Mouse (Mus musculus) limb, embryonic 10.5 days (tissue): ENCODE measurements around the gene Abhd16a. TPM values are rescaled to one million over a fixed set of nuclear protein-coding genes. Genes with fewer than 3 reads are reported as not detected.

Source experiments
- DNase-seq: peaks from one replicate; pipeline ENCODE4 v3.0.0-alpha.2; 2017; ENCODE audit warnings: low spot score
- H3K27ac ChIP-seq: fragments of 300-500 bp; sonication (generic); 2 replicates; pipeline ENCODE4 v1.5.1; 2016; ENCODE audit warnings: mild to moderate bottlenecking
- H3K27me3 ChIP-seq: fragments of 300-500 bp; sonication (generic); 2 replicates; pipeline ENCODE4 v1.6.1; 2016; ENCODE audit warnings: low read depth, mild to moderate bottlenecking; ENCODE audit not compliant: poor library complexity, severe bottlenecking
- H3K36me3 ChIP-seq: fragments of 300-500 bp; sonication (generic); 2 replicates; pipeline ENCODE4 v1.6.1; 2016; ENCODE audit warnings: mild to moderate bottlenecking, moderate library complexity
- H3K4me1 ChIP-seq: fragments of 300-500 bp; sonication (generic); 2 replicates; pipeline ENCODE4 v1.6.1; 2016
- H3K4me3 ChIP-seq: fragments of 300-500 bp; sonication (generic); 2 replicates; pipeline ENCODE4 v1.5.1; 2016; ENCODE audit warnings: mild to moderate bottlenecking, moderate library complexity
- H3K9me3 ChIP-seq: fragments of 300-500 bp; sonication (generic); replicated peaks from 2 replicates; pipeline ENCODE4 v1.6.1; 2016; ENCODE audit warnings: mild to moderate bottlenecking
- whole genome bisulfite sequencing: fragments of 180-500 bp; shearing (Covaris S2); methylation state at CpG from one replicate; pipeline ENCODE4 v1.1.7; 2016; 5-methylcytosine and 5-hydroxymethylcytosine counted together
- polyA plus RNA-seq: library from polyadenylated mRNA; unstranded; fragments of >200 nt; fragmentation: Nextera tagmentation; extraction: Ambion mirVana; gene quantifications from 2 replicates; pipeline ENCODE4 v1.2.1, GENCODE M21; 2016

The Abhd16a gene
- polyA plus RNA-seq, 1 experiment from 2014 or later, result 63.6 TPM

DNA sequence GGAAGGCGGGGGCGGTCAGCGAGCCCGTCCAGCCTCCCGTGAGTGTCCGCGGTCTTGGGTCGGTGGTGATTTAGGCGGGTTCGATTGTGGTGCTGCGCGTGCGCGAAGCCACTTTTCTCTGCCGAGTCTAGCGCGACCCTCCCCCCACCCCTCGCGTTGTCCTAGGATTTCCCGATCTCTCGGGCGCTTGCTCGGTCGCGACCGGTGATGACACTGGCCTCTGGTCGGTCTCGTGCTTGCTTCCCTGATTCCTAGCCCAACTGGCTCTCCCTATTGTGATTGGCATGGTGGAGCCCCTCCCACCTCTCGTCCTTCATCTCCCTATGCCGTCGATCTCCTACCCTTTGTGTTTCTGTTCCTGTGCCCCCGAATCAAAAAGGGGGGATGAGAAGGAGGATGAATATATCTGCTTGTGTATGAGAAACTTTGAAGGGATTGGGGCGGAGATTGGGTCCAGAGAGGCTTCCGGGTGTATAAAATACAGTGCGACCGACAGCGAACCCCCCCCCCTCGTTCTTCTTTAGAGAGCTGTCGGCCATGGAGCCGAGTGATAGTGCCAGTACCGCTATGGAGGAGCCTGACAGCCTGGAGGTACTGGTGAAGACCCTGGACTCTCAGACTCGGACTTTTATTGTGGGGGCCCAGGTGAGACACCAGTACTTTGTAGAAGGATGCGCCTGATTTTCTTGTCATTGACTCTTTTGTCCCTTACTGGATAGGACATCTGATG lies 46.7 kb downstream of the Abhd16a start:
- DNase-seq, result no peak
- Histone ChIP-seq H3K4me1 (peaks cover 14% of the 10 kb centered on the region), H3K4me3 (peak overlapping the region; percentile 85), H3K36me3 (peaks cover 37% of the 10 kb centered on the region), H3K9me3 (no peaks in the 10 kb centered on the region), H3K27ac (peak overlapping the region; percentile 97), H3K27me3 (no peaks in the 10 kb centered on the region)
- WGBS, result under 1% methylated on average over 43 of the region's 43 CpGs

DNA sequence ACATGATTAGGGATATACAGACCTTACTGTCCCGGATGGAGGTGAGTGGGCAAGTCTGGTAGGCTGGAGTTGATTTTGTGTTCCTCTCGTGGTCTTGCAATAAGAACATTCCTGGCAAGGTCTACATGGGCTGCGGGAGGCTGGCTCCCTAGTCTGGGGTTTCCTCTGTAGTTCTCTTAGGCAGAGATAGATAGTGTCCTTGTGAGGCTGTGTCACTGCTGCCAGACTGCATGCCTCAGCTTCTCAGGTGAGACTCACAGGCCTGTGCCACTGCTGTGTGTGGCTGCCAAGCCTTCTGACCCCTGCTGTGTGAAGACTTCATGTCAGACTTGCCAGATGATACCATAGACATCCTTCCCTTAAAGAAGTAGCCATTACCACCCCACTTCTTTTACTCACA lies 50.2 kb downstream of the Abhd16a start:
- DNase-seq, result no peak
- H3K4me1 ChIP-seq, result peaks cover 14% of the 10 kb centered on the region
- whole genome bisulfite sequencing, result 93% methylated on average over 3 of the region's 3 CpGs
- no peak overlapping the region for H3K4me3 ChIP-seq
- peaks cover 70% of the 10 kb centered on the region for H3K36me3 ChIP-seq
- H3K9me3 ChIP-seq, result no peaks in the 10 kb centered on the region
- no peaks in the 10 kb centered on the region for H3K27me3 ChIP-seq
- no peak overlapping the region for H3K27ac ChIP-seq

DNA sequence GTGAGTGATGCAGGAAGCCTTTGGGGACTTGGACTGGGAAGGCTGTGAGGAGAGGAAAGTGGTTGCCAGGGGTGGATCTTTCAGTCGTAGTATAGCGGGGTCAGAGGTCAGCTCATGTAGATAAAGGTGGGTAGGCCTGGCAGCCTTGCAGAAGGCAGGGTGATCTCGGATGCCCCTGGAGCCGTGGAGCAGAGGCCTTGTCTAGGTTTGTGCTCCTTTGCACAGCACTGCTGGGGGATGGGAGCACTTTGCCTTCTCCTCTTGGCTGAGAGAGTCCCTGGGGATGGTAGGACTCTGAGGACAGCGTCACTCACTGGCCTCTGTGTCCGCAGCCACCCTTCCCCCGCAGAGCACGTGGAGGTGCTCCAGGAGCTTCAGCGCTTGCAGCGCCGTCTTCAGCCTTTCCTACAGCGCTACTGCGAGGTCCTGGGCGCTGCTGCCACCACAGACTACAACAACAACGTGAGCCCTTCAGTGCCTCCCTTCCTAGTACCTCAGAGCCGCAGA lies 51.5 kb downstream of the Abhd16a start:
- Histone ChIP-seq H3K9me3 (no peaks in the 10 kb centered on the region), H3K4me3 (no peak overlapping the region), H3K4me1 (peaks cover 14% of the 10 kb centered on the region), H3K36me3 (peaks cover 83% of the 10 kb centered on the region), H3K27me3 (no peaks in the 10 kb centered on the region), H3K27ac (no peak overlapping the region)
- WGBS, result 82% methylated on average over 16 of the region's 16 CpGs
- DNase-seq, result no peak

DNA sequence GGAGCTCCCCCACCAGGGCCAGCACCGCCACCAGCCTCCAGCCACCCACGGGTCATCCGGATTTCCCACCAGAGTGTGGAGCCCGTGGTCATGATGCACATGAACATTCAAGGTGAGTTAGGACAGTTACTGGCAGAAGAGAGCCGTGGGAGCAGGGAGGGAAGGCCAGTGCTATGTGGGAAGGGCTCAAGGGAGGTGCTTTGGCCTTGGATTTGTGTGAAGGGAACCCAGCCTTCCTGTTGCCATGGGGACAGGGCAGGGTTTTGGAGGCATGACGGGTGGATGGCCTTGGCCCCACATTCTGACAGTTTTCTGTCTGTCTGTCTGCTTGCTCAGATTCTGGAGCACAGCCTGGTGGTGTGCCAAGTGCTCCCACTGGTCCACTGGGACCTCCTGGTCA lies 52.9 kb downstream of the Abhd16a start:
- H3K27ac ChIP-seq, result no peak overlapping the region
- H3K27me3 ChIP-seq, result no peaks in the 10 kb centered on the region
- H3K9me3 ChIP-seq, result no peaks in the 10 kb centered on the region
- no peak for DNase-seq
- H3K4me3 ChIP-seq, result no peak overlapping the region
- peaks cover 97% of the 10 kb centered on the region for H3K36me3 ChIP-seq
- 91% methylated on average over 6 of the region's 6 CpGs for WGBS
- peaks cover 6% of the 10 kb centered on the region; the same call in 1 of the 2 replicates for H3K4me1 ChIP-seq

DNA sequence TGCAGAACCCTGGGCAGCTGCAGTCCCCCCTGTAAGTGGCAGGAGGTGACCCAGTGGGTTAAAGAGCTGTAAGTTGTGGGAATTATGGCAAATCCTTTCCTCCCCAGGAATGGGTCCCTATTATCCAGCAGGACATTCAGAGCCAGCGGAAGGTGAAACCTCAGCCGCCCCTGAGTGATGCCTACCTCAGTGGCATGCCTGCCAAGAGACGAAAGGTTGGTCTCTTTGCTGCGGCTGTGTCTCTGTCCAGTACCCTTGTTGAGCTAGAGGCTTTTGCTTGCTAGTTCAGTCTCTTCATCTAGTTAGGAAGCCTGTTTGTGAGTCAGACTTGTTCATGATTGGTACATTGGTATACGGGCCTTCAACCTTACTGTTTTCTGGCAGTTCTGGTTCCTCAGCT lies 57.1 kb downstream of the Abhd16a start:
- no peak overlapping the region for H3K27ac ChIP-seq
- H3K4me3 ChIP-seq, result no peak overlapping the region
- H3K27me3 ChIP-seq, result no peaks in the 10 kb centered on the region
- WGBS, result 91% methylated on average over 5 of the region's 5 CpGs
- no peak for DNase-seq
- H3K4me1 ChIP-seq, result no peaks in the 10 kb centered on the region
- H3K36me3 ChIP-seq, result peaks cover 97% of the 10 kb centered on the region
- H3K9me3 ChIP-seq, result no peaks in the 10 kb centered on the region

DNA sequence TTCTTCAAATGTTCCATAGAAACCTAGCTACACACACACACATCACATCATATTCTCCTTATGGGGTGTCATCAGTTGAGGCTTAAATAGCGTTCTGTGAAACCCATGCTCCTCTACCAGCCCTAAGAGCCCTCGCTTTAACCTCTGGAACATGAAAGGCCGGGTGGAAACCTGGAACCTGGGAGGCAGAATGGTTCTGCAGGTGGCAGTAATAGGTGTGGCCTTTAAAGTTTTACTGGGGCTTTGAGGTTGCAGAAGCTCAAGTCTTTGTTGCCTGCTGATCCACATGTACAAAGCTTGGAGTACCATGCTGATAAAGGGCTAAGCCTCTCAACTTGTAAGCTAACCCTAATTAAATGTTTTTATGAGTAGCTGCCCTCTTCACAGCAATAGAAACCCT lies 58.3 kb downstream of the Abhd16a start:
- WGBS, result 61% methylated on average over 3 of the region's 3 CpGs
- Histone ChIP-seq H3K4me3 (no peak overlapping the region), H3K4me1 (no peaks in the 10 kb centered on the region), H3K9me3 (no peaks in the 10 kb centered on the region), H3K27me3 (no peaks in the 10 kb centered on the region), H3K36me3 (peaks cover 97% of the 10 kb centered on the region), H3K27ac (no peak overlapping the region)
- DNase-seq, result no peak

DNA sequence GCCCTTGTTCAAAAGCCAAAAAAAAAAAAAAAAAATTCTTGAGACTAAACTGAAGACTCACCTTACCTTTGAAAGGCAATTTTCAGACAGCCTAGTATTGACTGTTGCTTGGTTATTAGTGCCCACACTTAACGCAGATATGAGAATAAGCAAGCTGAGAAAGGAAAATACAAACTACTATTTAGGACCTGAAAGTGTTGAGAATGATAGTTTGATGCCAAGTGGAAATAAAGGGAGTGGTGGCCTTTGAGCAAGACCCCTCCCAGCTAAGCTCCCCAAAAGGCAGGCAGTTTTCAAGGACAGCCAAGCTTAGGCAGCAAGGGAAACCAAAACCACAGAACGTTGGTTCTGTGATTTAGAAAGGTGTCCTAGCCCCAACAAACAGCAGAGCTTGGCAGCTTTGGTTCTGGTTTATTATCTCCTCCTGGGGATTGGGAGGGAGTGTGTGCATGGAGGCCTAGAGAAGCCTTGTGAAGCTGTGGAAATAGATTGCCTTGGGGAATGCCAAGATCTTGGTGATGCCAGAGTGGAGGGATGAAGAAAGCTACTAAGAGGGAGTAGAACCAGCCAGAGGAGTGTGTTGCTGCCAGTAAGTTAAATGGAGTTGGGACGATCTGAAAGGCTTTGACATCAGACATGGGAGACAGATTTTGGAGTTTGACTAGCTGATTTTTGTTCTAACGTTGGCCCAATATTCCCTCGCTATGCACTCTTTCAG lies 59.0 kb downstream of the Abhd16a start:
- Histone ChIP-seq H3K4me1 (no peaks in the 10 kb centered on the region), H3K9me3 (no peaks in the 10 kb centered on the region), H3K27ac (no peak overlapping the region), H3K27me3 (no peaks in the 10 kb centered on the region), H3K36me3 (peaks cover 97% of the 10 kb centered on the region), H3K4me3 (no peak overlapping the region)
- WGBS, result 70% methylated on average over 5 of the region's 5 CpGs
- DNase-seq, result no peak

DNA sequence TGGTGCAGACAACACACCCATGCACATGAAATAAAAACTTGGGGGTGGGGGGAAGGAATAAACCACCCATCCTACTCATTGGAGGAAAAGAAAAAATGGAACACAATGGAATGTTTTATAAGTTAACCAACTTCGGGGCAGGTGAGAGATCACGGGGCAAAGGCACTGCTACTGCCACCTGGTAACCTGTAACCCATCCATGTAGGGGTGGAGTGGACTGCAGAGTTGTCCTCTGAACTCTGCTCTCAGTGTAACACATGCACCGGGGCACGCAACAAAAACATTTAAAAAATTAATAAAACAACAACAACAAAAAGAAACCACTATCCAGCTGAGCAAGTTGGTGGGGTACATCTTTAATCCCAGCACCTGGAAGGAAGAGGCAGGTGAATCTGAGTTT lies 63.1 kb downstream of the Abhd16a start:
- no peaks in the 10 kb centered on the region for H3K9me3 ChIP-seq
- H3K27me3 ChIP-seq, result no peaks in the 10 kb centered on the region
- H3K4me1 ChIP-seq, result peaks cover 9% of the 10 kb centered on the region
- WGBS, result 96% methylated on average over 4 of the region's 4 CpGs
- peaks cover 97% of the 10 kb centered on the region for H3K36me3 ChIP-seq
- no peak overlapping the region for H3K4me3 ChIP-seq
- DNase-seq, result no peak
- no peak overlapping the region for H3K27ac ChIP-seq

Other genes starting within 250 kb of the Abhd16a start
- gene Skiv2l, start 239.1 kb upstream of the Abhd16a start, polyA plus RNA-seq, result 57.5 and 65.0 TPM in 2 replicates
- 151 and 155 TPM in 2 replicates for gene Nelfe, start 238.9 kb upstream of the Abhd16a start, polyA plus RNA-seq
- 2.1 and 2.5 TPM in 2 replicates for gene Cfb, start 226.7 kb upstream of the Abhd16a start, polyA plus RNA-seq
- 6.2 and 6.3 TPM in 2 replicates for gene Zbtb12, start 209.8 kb upstream of the Abhd16a start, polyA plus RNA-seq
- gene Gm20547, start 207.2 kb upstream of the Abhd16a start, polyA plus RNA-seq, result 0.06 TPM in 1 of 2 replicates, not detected in the other
- 0.29 and 0.40 TPM in 2 replicates for gene C2, start 191.0 kb upstream of the Abhd16a start, polyA plus RNA-seq
- 109 and 116 TPM in 2 replicates for gene Ehmt2, start 190.8 kb upstream of the Abhd16a start, polyA plus RNA-seq
- not detected in 2 replicates for gene Slc44a4, start 174.8 kb upstream of the Abhd16a start, polyA plus RNA-seq
- 14.6 and 16.1 TPM in 2 replicates for gene Neu1, start 158.0 kb upstream of the Abhd16a start, polyA plus RNA-seq
- 0.08 and 0.14 TPM in 2 replicates for gene Hspa1b, start 130.0 kb upstream of the Abhd16a start, polyA plus RNA-seq
- gene Gm20481, start 119.4 kb upstream of the Abhd16a start, polyA plus RNA-seq, result not detected in 2 replicates
- gene Hspa1a, start 117.1 kb upstream of the Abhd16a start, polyA plus RNA-seq, result 1.1 and 1.4 TPM in 2 replicates
- gene Hspa1l, start 116.6 kb upstream of the Abhd16a start, polyA plus RNA-seq, result 0.58 and 0.85 TPM in 2 replicates
- 320 and 365 TPM in 2 replicates for gene Lsm2, start 107.4 kb upstream of the Abhd16a start, polyA plus RNA-seq
- 222 and 267 TPM in 2 replicates for gene Vars, start 88.3 kb upstream of the Abhd16a start, polyA plus RNA-seq
- gene Vwa7, start 72.7 kb upstream of the Abhd16a start, polyA plus RNA-seq, result 0.15 and 0.23 TPM in 2 replicates
- gene Sapcd1, start 61.2 kb upstream of the Abhd16a start, polyA plus RNA-seq, result 1.2 and 1.4 TPM in 2 replicates
- gene Msh5, start 42.5 kb upstream of the Abhd16a start, polyA plus RNA-seq, result 5.2 and 5.4 TPM in 2 replicates
- gene Clic1, start 39.3 kb upstream of the Abhd16a start, polyA plus RNA-seq, result 174 and 186 TPM in 2 replicates
- 453 and 568 TPM in 2 replicates for gene Ddah2, start 30.2 kb upstream of the Abhd16a start, polyA plus RNA-seq
- gene Ly6g6c, start 23.9 kb upstream of the Abhd16a start, polyA plus RNA-seq, result not detected in 2 replicates
- 0.36 and 0.46 TPM in 2 replicates for gene Mpig6b, start 23.1 kb upstream of the Abhd16a start, polyA plus RNA-seq
- 0.81 and 0.95 TPM in 2 replicates for gene Ly6g6e, start 12.4 kb upstream of the Abhd16a start, polyA plus RNA-seq
- 0.80 and 1.1 TPM in 2 replicates for gene Ly6g6d, start 11.2 kb upstream of the Abhd16a start, polyA plus RNA-seq
- gene Ly6g6f, start 3.7 kb upstream of the Abhd16a start, polyA plus RNA-seq, result 0.56 and 0.66 TPM in 2 replicates
- not detected in 2 replicates for gene Ly6g5c, start 19.0 kb downstream of the Abhd16a start, polyA plus RNA-seq
- 1.4 and 1.7 TPM in 2 replicates for gene Ly6g5b, start 26.2 kb downstream of the Abhd16a start, polyA plus RNA-seq
- gene Gpank1, start 32.2 kb downstream of the Abhd16a start, polyA plus RNA-seq, result 33.9 and 35.8 TPM in 2 replicates
- gene Csnk2b, start 32.8 kb downstream of the Abhd16a start, polyA plus RNA-seq, result 299 and 317 TPM in 2 replicates
- gene D17H6S53E, start 37.1 kb downstream of the Abhd16a start, polyA plus RNA-seq, result 8.4 and 8.5 TPM in 2 replicates
- gene Apom, start 42.8 kb downstream of the Abhd16a start, polyA plus RNA-seq, result 0.39 and 0.56 TPM in 2 replicates
- 74.2 and 74.7 TPM in 2 replicates for gene Bag6, start 45.9 kb downstream of the Abhd16a start, polyA plus RNA-seq
- gene Prrc2a, start 75.6 kb downstream of the Abhd16a start, polyA plus RNA-seq, result 213 and 229 TPM in 2 replicates
- gene Aif1, start 86.8 kb downstream of the Abhd16a start, polyA plus RNA-seq, result 1.5 and 1.8 TPM in 2 replicates
- gene Lst1, start 99.2 kb downstream of the Abhd16a start, polyA plus RNA-seq, result 1.6 and 2.0 TPM in 2 replicates
- 0.38 and 0.45 TPM in 2 replicates for gene Ltb, start 105.2 kb downstream of the Abhd16a start, polyA plus RNA-seq
- 0.14 TPM in 1 of 2 replicates, not detected in the other for gene Tnf, start 112.7 kb downstream of the Abhd16a start, polyA plus RNA-seq
- gene Lta, start 116.1 kb downstream of the Abhd16a start, polyA plus RNA-seq, result not detected in 2 replicates
- 0.30 and 0.33 TPM in 2 replicates for gene Gm16181, start 131.6 kb downstream of the Abhd16a start, polyA plus RNA-seq
- gene Atp6v1g2, start 144.4 kb downstream of the Abhd16a start, polyA plus RNA-seq, result 4.5 and 5.2 TPM in 2 replicates
- gene Nfkbil1, start 146.5 kb downstream of the Abhd16a start, polyA plus RNA-seq, result 10.7 and 12.1 TPM in 2 replicates
- 749 and 792 TPM in 2 replicates for gene Ddx39b, start 152.5 kb downstream of the Abhd16a start, polyA plus RNA-seq
- 21.4 and 23.1 TPM in 2 replicates for gene H2-D1, start 173.5 kb downstream of the Abhd16a start, polyA plus RNA-seq
- gene H2-Q1, start 231.1 kb downstream of the Abhd16a start, polyA plus RNA-seq, result not detected in 2 replicates